21 mouse cellular contexts compared by ENCODE assay signal in the genomic region with DNA sequence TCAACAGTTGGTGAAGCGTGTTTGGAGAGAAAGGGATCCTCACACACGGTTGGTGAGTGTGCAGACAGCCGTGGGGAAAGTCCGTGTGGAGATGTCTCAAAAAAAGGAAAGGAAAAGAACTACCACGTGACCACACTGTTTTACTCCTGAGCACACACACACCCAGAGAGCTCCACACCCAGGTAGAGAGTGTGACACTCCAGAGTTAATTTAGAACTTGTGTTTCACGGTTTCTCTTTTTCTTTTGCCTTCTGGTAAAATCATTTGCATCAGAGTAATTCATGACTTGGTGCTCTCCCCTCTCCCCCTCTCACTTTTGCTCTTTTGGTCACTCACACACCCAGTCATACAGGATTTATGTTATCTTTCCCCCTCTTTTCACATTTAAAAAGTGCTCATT. TPM values are rescaled to one million over a fixed set of nuclear protein-coding genes. Genes with fewer than 3 reads are reported as not detected.
DNase-seq lines count a peak whose midpoint lies in the region; ATAC-seq and TF ChIP-seq lines count a peak whose summit lies in the region.
"Had no signal": no experiment of that assay in that cellular context is flagged by ENCODE, and none has a peak within 500 bp of the region (broad histone marks: within the 10 kb centered on the region; RNA-seq: fewer than 3 reads in every experiment).

No protein-coding gene starts in this region.

- peaks cover 43% of the 10 kb centered on the region for H3K4me1 ChIP-seq in liver, adult 2 months (ENCODE audit: control insufficient read depth, insufficient read depth, low read length)
- peaks cover 56% of the 10 kb centered on the region for H3K4me1 ChIP-seq in liver, embryonic 12.5 days
- peaks cover 10 to 61% of the 10 kb centered on the region in 2 experiments; a peak in 3 of 4 replicates for H3K4me1 ChIP-seq in CH12.LX (ENCODE audit: control insufficient read depth in 1 of 2, insufficient read depth in 2 of 2)
- H3K4me1 ChIP-seq in forebrain, embryonic 14.5 days (ENCODE audit: control insufficient read depth, insufficient read depth, low read length), result peaks cover 51% of the 10 kb centered on the region

- H3K27me3 ChIP-seq in liver, adult 2 months (ENCODE audit: control insufficient read depth, insufficient read depth, low read length), result no peaks in the 10 kb centered on the region
- no peaks in the 10 kb centered on the region for H3K27me3 ChIP-seq in liver, embryonic 12.5 days (replicated peaks)
- no peaks in the 10 kb centered on the region for H3K27me3 ChIP-seq in CH12.LX (replicated peaks)
- no peaks in the 10 kb centered on the region for H3K27me3 ChIP-seq in forebrain, embryonic 14.5 days (replicated peaks; ENCODE audit: control insufficient read depth, insufficient read depth, low read length)
- H3K27me3 ChIP-seq: embryonic facial prominence, embryonic 12.5 days; limb, embryonic 15.5 days; megakaryocyte, embryonic 14.5 days; Patski; stomach, embryonic 15.5 days had no signal

- no peak overlapping the region for H3K4me2 ChIP-seq in liver, embryonic 12.5 days
- H3K4me2 ChIP-seq in CH12.LX (ENCODE audit: insufficient read depth, low read depth, poor library complexity, severe bottlenecking), result peak overlapping the region; percentile 16
- H3K4me2 ChIP-seq in forebrain, embryonic 14.5 days (ENCODE audit: low read length), result no peak overlapping the region
- H3K4me2 ChIP-seq: embryonic facial prominence, embryonic 12.5 days; limb, embryonic 15.5 days; lung, embryonic 14.5 days; stomach, embryonic 15.5 days had no signal

- TF ChIP-seq RAD21 in CH12.LX (IDR thresholded peaks at IDR 0.05; ENCODE audit: low read depth, low read length), result no peak

- no peak for TF ChIP-seq CTCF in liver, adult 2 months (IDR thresholded peaks at IDR 0.05; ENCODE audit: low read depth, low read length)
- TF ChIP-seq CTCF in CH12.LX (conservative IDR thresholded peaks at IDR 0.05 in 1 of 2, IDR thresholded peaks at IDR 0.05 in 1 of 2; ENCODE audit: low read depth in 2 of 2, low read length in 2 of 2), result no peak

- no peak overlapping the region for H3K4me3 ChIP-seq in liver, adult 2 months (ENCODE audit: insufficient read depth, low read depth, low read length)
- no peak overlapping the region for H3K4me3 ChIP-seq in liver, embryonic 12.5 days
- peak overlapping the region in 1 of 3 experiments; percentile 34 for H3K4me3 ChIP-seq in CH12.LX (replicated peaks in 1 of 3; ENCODE audit: low read depth in 2 of 3, low read length in 2 of 3, poor library complexity in 1 of 3)
- no peak overlapping the region for H3K4me3 ChIP-seq in forebrain, embryonic 14.5 days (ENCODE audit: low read depth, low read length)
- H3K4me3 ChIP-seq: embryonic facial prominence, embryonic 12.5 days; erythroblast, embryonic 14.5 days; heart, embryonic 10.5 days; limb, embryonic 15.5 days; megakaryocyte, embryonic 14.5 days; stomach, embryonic 15.5 days had no signal

- H3K36me3 ChIP-seq in liver, adult 2 months (ENCODE audit: control insufficient read depth, insufficient read depth, low read length), result no peaks in the 10 kb centered on the region; the same call in 1 of the 2 replicates
- no peaks in the 10 kb centered on the region for H3K36me3 ChIP-seq in liver, embryonic 12.5 days
- peaks cover 0 to 10% of the 10 kb centered on the region in 2 experiments for H3K36me3 ChIP-seq in CH12.LX (replicated peaks in 1 of 2; ENCODE audit: control insufficient read depth in 1 of 2, insufficient read depth in 1 of 2, low read length in 1 of 2)
- no peaks in the 10 kb centered on the region for H3K36me3 ChIP-seq in forebrain, embryonic 14.5 days (ENCODE audit: control insufficient read depth, insufficient read depth, low read length)
- H3K36me3 ChIP-seq: embryonic facial prominence, embryonic 12.5 days; heart, embryonic 10.5 days; limb, embryonic 15.5 days; stomach, embryonic 15.5 days had no signal

- dilution Hi-C loops in CH12.LX (cut with MboI; ENCODE audit: extremely low pct_ligation_motif_present, extremely low pct_unique_long_range_greater_than_20kb, low sequenced_read_pairs), result no loop called here

- no peak for TF ChIP-seq POLR2A in liver, adult 2 months (IDR thresholded peaks at IDR 0.05; ENCODE audit: extremely low read depth, insufficient read depth, low read length)
- TF ChIP-seq POLR2A in CH12.LX (IDR thresholded peaks at IDR 0.05; ENCODE audit: low read depth, low read length), result no peak

- ATAC-seq in liver, embryonic 12.5 days, result no peak
- no peak for ATAC-seq in forebrain, embryonic 14.5 days
- ATAC-seq in megakaryocyte-erythroid progenitor cell, adult 5-6 weeks (replicated peaks; ENCODE audit: low FRiP score, low TSS enrichment, poor library complexity, severe bottlenecking), result peak; percentile 25
- ATAC-seq in CD4-positive, CD25-positive, alpha-beta regulatory T cell, adult 4 months, result no peak
- ATAC-seq in frontal cortex, adult (ENCODE audit: low TSS enrichment), result no peak
- ATAC-seq: midbrain, embryonic 16.5 days; Patski had no signal

- WGBS in liver, adult 2 months, result 46% methylated on average over 6 of the region's 6 CpGs
- 47% methylated on average over 6 of the region's 6 CpGs for WGBS in liver, embryonic 12.5 days (ENCODE audit: insufficient replicate concordance)
- 36% methylated on average over 6 of the region's 6 CpGs for WGBS in forebrain, embryonic 14.5 days

- no peak overlapping the region for H3K9ac ChIP-seq in liver, adult 2 months (ENCODE audit: low read depth, low read length)
- H3K9ac ChIP-seq in liver, embryonic 12.5 days, result no peak overlapping the region
- H3K9ac ChIP-seq in CH12.LX (ENCODE audit: insufficient read depth, low read depth), result no peak overlapping the region
- H3K9ac ChIP-seq in forebrain, embryonic 14.5 days (ENCODE audit: low read length), result no peak overlapping the region
- H3K9ac ChIP-seq: embryonic facial prominence, embryonic 12.5 days; limb, embryonic 15.5 days; lung, embryonic 14.5 days; stomach, embryonic 15.5 days had no signal

- peaks cover 5% of the 10 kb centered on the region; the same call in 1 of the 2 replicates for H3K79me2 ChIP-seq in liver, adult 2 months (ENCODE audit: control insufficient read depth, insufficient read depth, low read length)
- H3K79me2 ChIP-seq in CH12.LX (replicated peaks; ENCODE audit: control insufficient read depth, extremely low read depth, insufficient read depth, poor library complexity, severe bottlenecking), result no peaks in the 10 kb centered on the region

- in situ Hi-C loops in CH12.LX (cut with MboI; ENCODE audit: low pct_ligation_motif_present, low pct_unique_long_range_greater_than_20kb, low sequenced_read_pairs), result no loop called here

- TF ChIP-seq EP300 in CH12.LX (IDR thresholded peaks at IDR 0.05; ENCODE audit: low read length), result peak; percentile 56

- no peaks in the 10 kb centered on the region for H3K9me3 ChIP-seq in liver, embryonic 12.5 days (replicated peaks)
- no peaks in the 10 kb centered on the region for H3K9me3 ChIP-seq in CH12.LX (replicated peaks; ENCODE audit: low read length)
- no peaks in the 10 kb centered on the region for H3K9me3 ChIP-seq in forebrain, embryonic 14.5 days (replicated peaks; ENCODE audit: control insufficient read depth, low read length)
- H3K9me3 ChIP-seq: embryonic facial prominence, embryonic 12.5 days; heart, embryonic 10.5 days; limb, embryonic 15.5 days; megakaryocyte, embryonic 14.5 days; stomach, embryonic 15.5 days had no signal

- H3K27ac ChIP-seq in liver, adult 2 months (replicated peaks; ENCODE audit: insufficient read depth, low read depth, low read length), result peak overlapping the region; percentile 10
- no peak overlapping the region for H3K27ac ChIP-seq in liver, embryonic 12.5 days
- H3K27ac ChIP-seq in CH12.LX (ENCODE audit: insufficient read depth, low read depth), result peak overlapping the region; percentile 33; the same call in 1 of the 2 replicates
- peak overlapping the region; percentile 65; the same call in 1 of the 2 replicates for H3K27ac ChIP-seq in forebrain, embryonic 14.5 days (ENCODE audit: low read depth, low read length)
- H3K27ac ChIP-seq: embryonic facial prominence, embryonic 12.5 days; heart, embryonic 10.5 days; limb, embryonic 15.5 days; stomach, embryonic 15.5 days had no signal

- DNase-seq in liver, adult 2 months (ENCODE audit: extremely low read depth, low read depth, low spot score), result peak; percentile 37
- peak; percentile 48 for DNase-seq in CH12.LX (ENCODE audit: extremely low read depth)
- DNase-seq in forebrain, embryonic 14.5 days (ENCODE audit: low spot score), result no peak
- DNase-seq: adrenal gland, adult 8-10 months; cerebellum, adult 9-10 months; heart, postnatal 10 days; layer of hippocampus, postnatal 36 days; lung, embryonic 14.5 days; right cerebral cortex, postnatal 14 days had no signal

TF ChIP-seq in CH12.LX, 34 proteins besides CTCF, POLR2A, EP300 and RAD21 (continues in another document):
- TF ChIP-seq HCFC1 (IDR thresholded peaks at IDR 0.05; ENCODE audit: low read depth, low read length) (no peak), RCOR1 (conservative IDR thresholded peaks at IDR 0.05; ENCODE audit: low read depth, low read length) (no peak), ELF1 (IDR thresholded peaks at IDR 0.05; ENCODE audit: low read depth, low read length) (no peak), USF2 (conservative IDR thresholded peaks at IDR 0.05; ENCODE audit: low read depth, low read length) (peak; percentile 73), ZNF384 (IDR thresholded peaks at IDR 0.05; ENCODE audit: low read depth, low read length) (no peak), ZMIZ1 (IDR thresholded peaks at IDR 0.05; ENCODE audit: low read depth, low read length) (no peak), KAT2A (IDR thresholded peaks at IDR 0.05; ENCODE audit: insufficient replicate concordance, low read length) (no peak), MAFK (IDR thresholded peaks at IDR 0.05; ENCODE audit: insufficient replicate concordance, low read length) (no peak), ETS1 (conservative IDR thresholded peaks at IDR 0.05; ENCODE audit: low read depth, low read length) (peak; percentile 51), CHD2 (IDR thresholded peaks at IDR 0.05; ENCODE audit: low read length) (no peak), IRF4 (IDR thresholded peaks at IDR 0.05; ENCODE audit: low read depth, low read length) (peak; percentile 50; the same call in 1 of the 2 replicates), JUND (conservative IDR thresholded peaks at IDR 0.05; ENCODE audit: low read depth, low read length) (no peak)

RNA-seq across cellular contexts. Expression of gene Psmd6, which starts 54.5 kb away (rescaled TPM):
- total RNA-seq in liver, adult 2 months (2014; rRNA removed), result 120 and 122 TPM in 2 replicates
- polyA plus RNA-seq in liver, adult 2 months (2012; rRNA removed), result 36.6 and 43.5 TPM in 2 replicates
- polyA plus RNA-seq in liver, embryonic 12.5 days (2016; fragmentation: Nextera tagmentation; extraction: Ambion mirVana), result 195 and 202 TPM in 2 replicates
- total RNA-seq in CH12.LX (2012; rRNA removed) (129 and 183 TPM in 2 replicates), CH12.LX (2014; rRNA removed) (307 and 344 TPM in 2 replicates)
- 207 and 244 TPM in 2 replicates for polyA plus RNA-seq in CH12.LX (2012; ENCODE audit: insufficient read length, low read depth)
- 298 and 305 TPM in 2 replicates for polyA plus RNA-seq in forebrain, embryonic 14.5 days (2014; fragmentation: Nextera tagmentation; extraction: Ambion mirVana)
- 154 and 175 TPM in 2 replicates for total RNA-seq in megakaryocyte-erythroid progenitor cell, adult 5-6 weeks (2014; fragmentation: Nextera tagmentation)
- 296 and 300 TPM in 2 replicates for total RNA-seq in megakaryocyte-erythroid progenitor cell, adult 5-6 weeks (2017)
- 100 to 1,000 TPM; 126 to 136 TPM for polyA plus RNA-seq in CD4-positive, CD25-positive, alpha-beta regulatory T cell, adult 4 months (2017; shearing (Covaris generic))
